In the genomic region with DNA sequence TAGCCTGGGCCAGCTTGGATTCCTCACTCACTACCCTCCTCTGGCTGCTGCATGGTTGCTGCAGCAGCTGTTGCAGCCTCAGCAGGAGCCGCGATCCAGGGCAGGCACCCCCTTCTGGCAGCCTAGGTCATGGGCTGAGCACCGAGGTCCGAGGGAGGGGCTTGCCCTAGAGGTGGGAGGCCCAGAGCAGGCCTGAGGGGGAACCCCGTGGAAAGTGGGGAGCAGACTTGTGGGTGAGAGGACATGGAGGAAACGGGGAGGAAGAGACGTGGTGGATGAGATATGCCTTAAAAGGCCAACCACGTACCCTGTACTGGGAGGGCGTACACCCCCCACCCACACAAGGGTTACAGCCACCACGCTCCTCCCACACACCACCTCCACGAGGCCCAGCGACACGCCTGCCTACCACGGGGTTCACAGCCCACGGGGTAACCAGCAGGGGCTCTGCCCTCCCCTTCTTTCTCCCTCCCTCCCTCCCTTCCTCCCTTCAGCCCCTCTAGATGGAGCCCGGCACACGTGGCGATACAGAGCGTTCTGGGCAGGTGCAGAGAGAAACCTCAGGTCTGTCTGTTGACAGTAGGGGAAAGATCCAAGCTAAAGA, we compare ENCODE assay signal across 8 mouse cellular contexts.
DNase-seq lines count a peak whose midpoint lies in the region; ATAC-seq lines count a peak whose summit lies in the region.

No protein-coding gene starts in this region.

- no peaks in the 10 kb centered on the region for H3K27me3 ChIP-seq in lung, embryonic 15.5 days
- H3K27me3 ChIP-seq in embryonic facial prominence, embryonic 13.5 days, result no peaks in the 10 kb centered on the region
- no peaks in the 10 kb centered on the region; the same call in 1 of the 2 replicates for H3K27me3 ChIP-seq in midbrain, embryonic 10.5 days (ENCODE audit: low read depth, poor library complexity, severe bottlenecking)

- WGBS in lung, embryonic 15.5 days, result 23% methylated on average over 19 of the region's 19 CpGs
- WGBS in embryonic facial prominence, embryonic 13.5 days, result 13% methylated on average over 18 of the region's 19 CpGs
- 10% methylated on average over 18 of the region's 19 CpGs for WGBS in midbrain, embryonic 10.5 days

- H3K4me2 ChIP-seq in lung, embryonic 15.5 days, result no peak overlapping the region
- H3K4me2 ChIP-seq in embryonic facial prominence, embryonic 13.5 days, result peak overlapping the region; percentile 31

- no peaks in the 10 kb centered on the region for H3K9me3 ChIP-seq in lung, embryonic 15.5 days
- no peaks in the 10 kb centered on the region for H3K9me3 ChIP-seq in embryonic facial prominence, embryonic 13.5 days
- H3K9me3 ChIP-seq in midbrain, embryonic 10.5 days (replicated peaks), result no peaks in the 10 kb centered on the region

- no peak for DNase-seq in lung, postnatal 36 days
- peak; percentile 64 for DNase-seq in midbrain, embryonic 10.5 days (ENCODE audit: low spot score)
- peak; percentile 62 for DNase-seq in testis, postnatal 10 days (ENCODE audit: low spot score)
- DNase-seq in layer of hippocampus, postnatal 14 days (ENCODE audit: low spot score in 2 of 2), result no peak
- no peak for DNase-seq in left cerebral cortex, adult 18-20 months (ENCODE audit: low spot score in 2 of 2)

- H3K9ac ChIP-seq in lung, embryonic 15.5 days, result no peak overlapping the region
- H3K9ac ChIP-seq in embryonic facial prominence, embryonic 13.5 days, result no peak overlapping the region

- ATAC-seq in lung, embryonic 15.5 days (ENCODE audit: borderline replicate concordance, extremely low read depth, low FRiP score, low TSS enrichment), result peak; percentile 19; the same call in 1 of the 2 replicates
- peak; percentile 70; the same call in 1 of the 2 replicates for ATAC-seq in embryonic facial prominence, embryonic 13.5 days (ENCODE audit: insufficient number of reproducible peaks, insufficient read depth, low FRiP score, low TSS enrichment, low read depth)
- ATAC-seq in inflammation-experienced regulatory T-cells, adult 6 months, result peak; percentile 70

- no peak overlapping the region for H3K4me3 ChIP-seq in lung, embryonic 15.5 days
- no peak overlapping the region for H3K4me3 ChIP-seq in embryonic facial prominence, embryonic 13.5 days
- peak overlapping the region; percentile 43 for H3K4me3 ChIP-seq in midbrain, embryonic 10.5 days

- H3K27ac ChIP-seq in lung, embryonic 15.5 days, result peak overlapping the region; percentile 43
- peak overlapping the region; percentile 0; the same call in 1 of the 2 replicates for H3K27ac ChIP-seq in embryonic facial prominence, embryonic 13.5 days
- H3K27ac ChIP-seq in midbrain, embryonic 10.5 days (replicated peaks), result peak overlapping the region; percentile 79

- peaks cover 56% of the 10 kb centered on the region for H3K4me1 ChIP-seq in lung, embryonic 15.5 days
- H3K4me1 ChIP-seq in embryonic facial prominence, embryonic 13.5 days, result peaks cover 26% of the 10 kb centered on the region
- H3K4me1 ChIP-seq in midbrain, embryonic 10.5 days, result peaks cover 38% of the 10 kb centered on the region

- H3K36me3 ChIP-seq in lung, embryonic 15.5 days, result peaks cover 23% of the 10 kb centered on the region
- H3K36me3 ChIP-seq in embryonic facial prominence, embryonic 13.5 days, result peaks cover 75% of the 10 kb centered on the region
- peaks cover 30% of the 10 kb centered on the region; the same call in 1 of the 2 replicates for H3K36me3 ChIP-seq in midbrain, embryonic 10.5 days

Comparison
In these comparisons a context has a peak if more than half of its experiments do, and no peak if none do; other contexts are left out.
1. ATAC-seq: peak in every context shown above with its lines; median percentile 70 in embryonic facial prominence, embryonic 13.5 days; 70 in inflammation-experienced regulatory T-cells, adult 6 months; 19 in lung, embryonic 15.5 days.
2. H3K27ac ChIP-seq: peak in every context shown above with its lines; median percentile 79 in midbrain, embryonic 10.5 days; 43 in lung, embryonic 15.5 days; 0 in embryonic facial prominence, embryonic 13.5 days.
3. DNase-seq: peak in midbrain, embryonic 10.5 days (single experiment) and testis, postnatal 10 days (single experiment); none in lung, postnatal 36 days (single experiment), layer of hippocampus, postnatal 14 days (0 of 2) and left cerebral cortex, adult 18-20 months (0 of 2).